Mouse (Mus musculus) midbrain, embryonic 15.5 days (tissue): ENCODE measurements at regions not wholly inside any gene's neighbourhood (a gene's known extent, or its start where the extent isn't known, plus 50 kb on each side); places are given as distances from the start of the nearest gene placed in this dataset. TPM values are rescaled to one million over a fixed set of nuclear protein-coding genes. Genes with fewer than 3 reads are reported as not detected.

Experiments used
- ATAC-seq: fragments of 200-750 bp; cut with Nextera tagmentation; replicated peaks from 2 replicates; pipeline ENCODE4 v1.8.0; 2017; ENCODE audit warnings: moderate TSS enrichment
- H3K27ac ChIP-seq: fragments of 300-500 bp; sonication (generic); 2 replicates; pipeline ENCODE4 v1.5.1; 2015; ENCODE audit warnings: mild to moderate bottlenecking, inconsistent platforms
- H3K27me3 ChIP-seq: fragments of 300-500 bp; sonication (generic); replicated peaks from 2 replicates; pipeline ENCODE4 v1.6.1; 2015; ENCODE audit warnings: inconsistent platforms
- H3K36me3 ChIP-seq: fragments of 300-500 bp; sonication (generic); replicated peaks from 2 replicates; pipeline ENCODE4 v1.6.1; 2015; ENCODE audit warnings: inconsistent platforms
- H3K4me1 ChIP-seq: fragments of 300-500 bp; sonication (generic); 2 replicates; pipeline ENCODE4 v1.6.1; 2015; ENCODE audit warnings: inconsistent platforms
- H3K4me2 ChIP-seq: fragments of 300-500 bp; sonication (generic); 2 replicates; pipeline ENCODE4 v1.6.1; 2015; ENCODE audit warnings: inconsistent platforms, mild to moderate bottlenecking, moderate library complexity
- H3K4me3 ChIP-seq: fragments of 300-500 bp; sonication (generic); 2 replicates; pipeline ENCODE4 v1.5.1; 2015; ENCODE audit warnings: mild to moderate bottlenecking, inconsistent platforms
- H3K9ac ChIP-seq: fragments of 300-500 bp; sonication (generic); 2 replicates; pipeline ENCODE4 v1.6.1; 2015; ENCODE audit warnings: mild to moderate bottlenecking, inconsistent platforms
- H3K9me3 ChIP-seq: fragments of 300-500 bp; sonication (generic); 2 replicates; pipeline ENCODE4 v1.6.1; 2016; ENCODE audit warnings: inconsistent platforms
- WGBS: fragments of 180-500 bp; shearing (Covaris S2); methylation state at CpG from one replicate; pipeline ENCODE4 v1.1.7; 2015; ENCODE audit warnings: mixed read lengths; 5-methylcytosine and 5-hydroxymethylcytosine counted together
- microRNA-seq: library from miRNA; unstranded; fragments of <30 nt; microRNA quantifications from one replicate; pipeline ENCODE4, GENCODE M21; 2016

DNA sequence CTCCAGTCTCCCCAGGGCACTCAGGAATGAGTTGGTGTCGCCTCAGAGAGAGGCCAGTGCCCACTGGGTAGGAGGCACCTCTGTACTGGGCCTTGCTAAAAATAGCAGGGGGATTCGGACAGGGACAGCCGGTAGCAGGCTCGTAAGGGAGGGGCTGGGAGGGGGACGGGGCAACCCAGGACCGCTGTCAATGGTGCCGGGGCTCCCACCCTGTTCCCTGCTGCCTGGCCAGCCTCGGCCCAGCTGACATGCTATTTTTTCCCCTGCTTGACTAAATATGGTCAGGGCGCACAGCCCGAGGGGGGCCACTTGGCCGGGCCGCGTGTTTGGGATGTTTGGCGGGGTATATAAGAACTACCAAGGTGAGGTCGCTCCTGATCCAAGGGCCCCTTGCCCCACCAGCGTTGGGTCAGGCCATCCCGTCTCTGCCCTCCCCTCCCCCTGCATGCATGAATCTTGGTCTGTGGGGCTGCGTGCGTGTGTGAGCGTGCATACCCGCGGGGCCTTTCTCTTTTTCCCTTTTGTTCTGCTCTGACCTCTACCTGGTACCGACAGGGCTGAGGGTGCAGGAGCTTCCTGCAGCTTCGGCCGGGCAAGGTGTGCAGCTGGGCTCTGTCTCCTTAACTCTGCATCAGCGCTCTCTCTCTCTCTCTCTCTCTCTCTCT lies 50.9 kb upstream of the Gata5 start:
- Histone ChIP-seq H3K4me2 (peak overlapping the region; percentile 80), H3K27ac (no peak overlapping the region), H3K27me3 (peaks cover 40% of the 10 kb centered on the region), H3K36me3 (no peaks in the 10 kb centered on the region), H3K9ac (peak overlapping the region; percentile 24; the same call in 1 of the 2 replicates), H3K4me1 (peaks cover 14% of the 10 kb centered on the region), H3K4me3 (peak overlapping the region; percentile 44), H3K9me3 (no peaks in the 10 kb centered on the region)
- ATAC-seq = peak; percentile 58
- 4% methylated on average over 26 of the region's 26 CpGs for WGBS

Small RNA genes lying in the stretch of these regions (microRNA-seq; reads per million reads assigned to microRNA genes)
- gene Mir133a-2 (not detected), gene Mir1a-1 (not detected)
